Mouse (Mus musculus) stomach, postnatal 0 days (tissue): ENCODE data around the gene Zfp473. TPM values are rescaled to one million over a fixed set of nuclear protein-coding genes. Genes with fewer than 3 reads are reported as not detected.

Experiments used
- ATAC-seq: fragments of 200-750 bp; cut with Nextera tagmentation; 2 replicates; pipeline ENCODE4 v1.8.0; 2017; ENCODE audit not compliant: low FRiP score, low TSS enrichment
- DNase-seq: peaks from one replicate; pipeline ENCODE4 v3.0.0-alpha.2; 2016; ENCODE audit warnings: low spot score
- H3K27ac ChIP-seq: fragments of 300-500 bp; sonication (generic); replicated peaks from 2 replicates; pipeline ENCODE4 v1.5.1; 2014; ENCODE audit warnings: mild to moderate bottlenecking, control low read depth
- H3K27me3 ChIP-seq: fragments of 300-500 bp; sonication (generic); 2 replicates; pipeline ENCODE4 v1.6.1; 2014; ENCODE audit warnings: low read length; ENCODE audit not compliant: control insufficient read depth, insufficient read depth
- H3K36me3 ChIP-seq: fragments of 300-500 bp; sonication (generic); 2 replicates; pipeline ENCODE4 v1.6.1; 2014; ENCODE audit warnings: low read length, mixed read lengths; ENCODE audit not compliant: control insufficient read depth, insufficient read depth
- H3K4me1 ChIP-seq: fragments of 300-500 bp; sonication (generic); replicated peaks from 2 replicates; pipeline ENCODE4 v1.6.1; 2014; ENCODE audit warnings: antibody characterized with exemption; ENCODE audit not compliant: control insufficient read depth, insufficient read depth
- H3K4me2 ChIP-seq: fragments of 300-500 bp; sonication (generic); replicated peaks from 2 replicates; pipeline ENCODE4 v1.6.1; 2014; ENCODE audit warnings: low read depth, mild to moderate bottlenecking, control low read depth, moderate library complexity
- H3K4me3 ChIP-seq: fragments of 300-500 bp; sonication (generic); 2 replicates; pipeline ENCODE4 v1.5.1; 2014; ENCODE audit warnings: low read depth, low read length, control low read depth
- H3K9ac ChIP-seq: fragments of 300-500 bp; sonication (generic); 2 replicates; pipeline ENCODE4 v1.6.1; 2014; ENCODE audit warnings: mild to moderate bottlenecking, low read length, control low read depth, mixed read lengths
- H3K9me3 ChIP-seq: fragments of 300-500 bp; sonication (generic); 2 replicates; pipeline ENCODE4 v1.6.1; 2016; ENCODE audit warnings: low read length; ENCODE audit not compliant: control insufficient read depth
- CTCF ChIP-seq: IDR thresholded peaks from 2 replicates; pipeline ENCODE4 v1.5.1; 2016; ENCODE audit warnings: antibody characterized with exemption, low read depth, mild to moderate bottlenecking, moderate library complexity
- EP300 ChIP-seq: optimal IDR thresholded peaks from 2 replicates; pipeline ENCODE3; 2016; ENCODE audit warnings: antibody characterized with exemption
- WGBS: fragments of 180-500 bp; shearing (Covaris S2); extraction: QIAGEN DNeasy Blood & Tissue Kit; methylation state at CpG from one replicate; pipeline ENCODE4 v1.1.7; 2014; 5-methylcytosine and 5-hydroxymethylcytosine counted together
- polyA plus RNA-seq: library from polyadenylated mRNA; unstranded; fragments of >200 nt; fragmentation: Nextera tagmentation; extraction: Ambion mirVana; gene quantifications from 2 replicates; pipeline ENCODE4 v1.2.1, GENCODE M21; 2015

Gene Zfp473
- polyA plus RNA-seq, 1 experiment from 2014 or later: 0.30 TPM

- under 1% methylated on average over 44 of the region's 44 CpGs for WGBS
- H3K9me3 ChIP-seq: no peaks in the 10 kb centered on the region
Measured at GRCm38 (mm10) chr7:44748101-44749044, 2.5 kb downstream of the Zfp473 start, which contains the start of gene Vrk3. Vrk3 (plus strand) TSS chr7:44748413.

GRCm38 (mm10) chr7:44747115-44747514, 3.7 kb downstream of the Zfp473 start:
- TF ChIP-seq EP300: no peak
- no peak for TF ChIP-seq CTCF
- no peaks in the 10 kb centered on the region for H3K27me3 ChIP-seq
- 0 out of 2 replicates have a peak overlapping the region, but pooled peaks have one; percentile 60 for H3K4me2 ChIP-seq
- H3K4me1 ChIP-seq: no peaks in the 10 kb centered on the region; the same call in 1 of the 2 replicates
- no peak overlapping the region for H3K27ac ChIP-seq
- ATAC-seq (no peak), DNase-seq (no peak)
- WGBS: 69% methylated on average over 4 of the region's 4 CpGs
- no peaks in the 10 kb centered on the region for H3K9me3 ChIP-seq
- H3K9ac ChIP-seq: no peak overlapping the region
- H3K36me3 ChIP-seq: no peaks in the 10 kb centered on the region
- H3K4me3 ChIP-seq: no peak overlapping the region

More at GRCm38 (mm10) chr7:44748101-44749044, 2.5 kb downstream of the Zfp473 start, which contains the start of gene Vrk3:
- ATAC-seq (peak; percentile 98), DNase-seq (peak; percentile 95)
- Histone ChIP-seq H3K27ac (peak within 1 kb of the TSS; percentile 89), H3K4me3 (peak within 1 kb of the TSS; percentile 58), H3K9ac (peak within 1 kb of the TSS; percentile 62), H3K27me3 (no peaks in the 10 kb centered on the region), H3K4me2 (peak within 1 kb of the TSS; percentile 60), H3K36me3 (peaks cover 6% of the 10 kb centered on the region), H3K4me1 (no peaks in the 10 kb centered on the region; the same call in 1 of the 2 replicates)
- peak; percentile 71 for TF ChIP-seq EP300
- TF ChIP-seq CTCF: no peak

- H3K27ac ChIP-seq: no peak overlapping the region
- under 1% methylated on average over 18 of the region's 18 CpGs for WGBS
- ATAC-seq: peak; percentile 45
- TF ChIP-seq EP300 (no peak), CTCF (peak; percentile 86)
- H3K27me3 ChIP-seq: no peaks in the 10 kb centered on the region
- peak overlapping the region; percentile 70 for H3K4me2 ChIP-seq
- peak overlapping the region; percentile 31 for H3K4me3 ChIP-seq
- no peaks in the 10 kb centered on the region; the same call in 1 of the 2 replicates for H3K4me1 ChIP-seq
- peak; percentile 80 for DNase-seq
- no peaks in the 10 kb centered on the region for H3K36me3 ChIP-seq
- H3K9me3 ChIP-seq: no peaks in the 10 kb centered on the region
- H3K9ac ChIP-seq: peak overlapping the region; percentile 47
Measured at GRCm38 (mm10) chr7:44745076-44745475, 5.8 kb downstream of the Zfp473 start.

- H3K4me1 ChIP-seq: no peaks in the 10 kb centered on the region; the same call in 1 of the 2 replicates
- ATAC-seq (no peak), DNase-seq (no peak)
- 55% methylated on average over 9 of the region's 9 CpGs for WGBS
- H3K9me3 ChIP-seq: no peaks in the 10 kb centered on the region
- H3K4me2 ChIP-seq: no peak overlapping the region
- H3K9ac ChIP-seq: no peak overlapping the region
- H3K27me3 ChIP-seq: no peaks in the 10 kb centered on the region
- H3K27ac ChIP-seq: no peak overlapping the region
- no peak for TF ChIP-seq CTCF
- TF ChIP-seq EP300: no peak
- no peaks in the 10 kb centered on the region for H3K36me3 ChIP-seq
- H3K4me3 ChIP-seq: no peak overlapping the region
Measured at GRCm38 (mm10) chr7:44744270-44744669, 6.6 kb downstream of the Zfp473 start.

GRCm38 (mm10) chr7:44741361-44741760, 9.5 kb downstream of the Zfp473 start:
- H3K4me2 ChIP-seq: no peak overlapping the region
- 71% methylated on average over 8 of the region's 8 CpGs for WGBS
- no peak overlapping the region for H3K9ac ChIP-seq
- no peak overlapping the region for H3K27ac ChIP-seq
- TF ChIP-seq CTCF (no peak), EP300 (no peak)
- H3K4me3 ChIP-seq: no peak overlapping the region
- no peaks in the 10 kb centered on the region for H3K36me3 ChIP-seq
- DNase-seq (no peak), ATAC-seq (no peak)
- H3K9me3 ChIP-seq: no peaks in the 10 kb centered on the region
- H3K4me1 ChIP-seq: no peaks in the 10 kb centered on the region
- H3K27me3 ChIP-seq: no peaks in the 10 kb centered on the region

- no peak for ATAC-seq
- H3K4me1 ChIP-seq: no peaks in the 10 kb centered on the region
- no peaks in the 10 kb centered on the region for H3K27me3 ChIP-seq
- no peak overlapping the region for H3K4me2 ChIP-seq
- H3K36me3 ChIP-seq: no peaks in the 10 kb centered on the region
- TF ChIP-seq CTCF (no peak), EP300 (no peak)
- H3K9ac ChIP-seq: no peak overlapping the region
- DNase-seq: no peak
- H3K27ac ChIP-seq: no peak overlapping the region
- H3K4me3 ChIP-seq: no peak overlapping the region
- WGBS: 85% methylated on average over 9 of the region's 9 CpGs
- no peaks in the 10 kb centered on the region for H3K9me3 ChIP-seq
Measured at GRCm38 (mm10) chr7:44733723-44734122, 17.1 kb downstream of the Zfp473 start.
